Mouse (Mus musculus) olfactory bulb, adult 2 months (tissue): ENCODE measurements around the gene Got1. TPM values are rescaled to one million over a fixed set of nuclear protein-coding genes. Genes with fewer than 3 reads are reported as not detected.
A peak's percentile ranks its signal among the peaks of the same experiment; 100 is the strongest.

Experiments used
- H3K27ac ChIP-seq: fragments of 200-500 bp; 2 replicates; pipeline ENCODE4 v1.5.1; 2012; ENCODE audit warnings: low read depth, low read length; ENCODE audit not compliant: insufficient read depth
- H3K4me1 ChIP-seq: fragments of 200-500 bp; 2 replicates; pipeline ENCODE4 v1.6.1; 2012; ENCODE audit warnings: low read length; ENCODE audit not compliant: control insufficient read depth, insufficient read depth
- H3K4me3 ChIP-seq: fragments of 200-500 bp; 2 replicates; pipeline ENCODE4 v1.5.1; 2012; ENCODE audit warnings: mild to moderate bottlenecking, low read depth, low read length, moderate library complexity; ENCODE audit not compliant: insufficient read depth
- CTCF ChIP-seq: fragments of 200-500 bp; IDR thresholded peaks from 2 replicates; pipeline ENCODE4 v1.5.1; 2012; ENCODE audit warnings: low read depth, mild to moderate bottlenecking, low read length, moderate library complexity; ENCODE audit not compliant: insufficient read depth
- POLR2A ChIP-seq: fragments of 200-500 bp; IDR thresholded peaks from 2 replicates; pipeline ENCODE4 v1.6.1; 2012; ENCODE audit warnings: mild to moderate bottlenecking, low read depth, low read length, moderate library complexity; ENCODE audit not compliant: insufficient read depth
- WGBS: fragments of 180-500 bp; shearing (Covaris S2); methylation state at CpG from one replicate; pipeline ENCODE4 v1.1.7; 2018; 5-methylcytosine and 5-hydroxymethylcytosine counted together
- polyA plus RNA-seq: library from polyadenylated mRNA; stranded (reverse); fragments of >200 nt; gene quantifications from 2 replicates; pipeline ENCODE4 v1.2.4, GENCODE M21; 2012; ENCODE audit warnings: low replicate concordance; ENCODE audit not compliant: missing spikeins, insufficient read depth, insufficient read length

Gene Got1
- polyA plus RNA-seq, 1 experiment = not detected

DNA sequence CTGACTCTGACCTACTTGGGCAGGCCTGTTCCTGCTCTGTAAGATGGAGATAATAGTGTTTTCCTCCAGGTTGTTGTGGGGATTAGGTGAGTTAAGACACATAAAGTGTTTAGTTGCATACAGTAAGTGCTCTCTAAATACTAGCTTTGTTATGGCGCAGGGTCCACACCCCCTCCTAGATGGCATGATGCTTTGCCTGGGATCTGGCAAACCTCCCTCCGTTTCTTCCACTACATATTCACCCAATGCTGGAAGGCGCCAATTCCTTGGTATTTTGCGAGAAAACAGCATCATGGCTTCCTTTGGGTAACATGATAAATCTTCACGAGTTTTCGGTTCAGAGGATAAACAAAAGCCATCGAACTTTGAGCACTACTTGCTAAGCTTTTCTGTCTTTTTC lies 1.2 kb upstream of the Got1 start:
- H3K27ac ChIP-seq = peak overlapping the region; percentile 98
- 72% methylated on average over 7 of the region's 7 CpGs for WGBS
- TF ChIP-seq POLR2A (no peak), CTCF (no peak)

DNA sequence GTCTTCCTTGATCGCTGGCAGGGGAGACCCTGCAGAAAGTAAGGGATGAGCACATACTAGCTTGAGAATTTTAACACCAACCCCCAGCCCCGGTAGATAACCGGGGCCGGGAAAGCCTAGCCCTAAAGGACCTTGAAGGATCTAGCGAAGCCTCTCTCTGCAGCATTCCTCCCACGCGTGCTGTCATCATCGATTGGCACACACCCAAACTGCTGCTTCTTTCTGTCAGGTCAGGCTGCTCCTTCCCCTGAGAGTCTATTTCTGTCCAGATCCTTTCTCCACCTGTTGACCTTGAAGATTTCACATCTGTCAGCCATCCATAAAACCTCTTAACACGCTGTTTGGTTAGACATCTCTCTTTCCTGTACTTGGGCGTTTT lies 688 bp upstream of the Got1 start:
- TF ChIP-seq CTCF = no peak
- no peak for TF ChIP-seq POLR2A
- peak overlapping the region; percentile 62 for H3K4me3 ChIP-seq
- H3K4me1 ChIP-seq = peaks cover 13% of the 10 kb centered on the region
- 9% methylated on average over 10 of the region's 10 CpGs for WGBS
- peak overlapping the region; percentile 98 for H3K27ac ChIP-seq

More for the DNA sequence above, 1.2 kb upstream of the Got1 start:
- no peak overlapping the region; the same call in 1 of the 2 replicates for H3K4me3 ChIP-seq
- peaks cover 9% of the 10 kb centered on the region for H3K4me1 ChIP-seq

DNA sequence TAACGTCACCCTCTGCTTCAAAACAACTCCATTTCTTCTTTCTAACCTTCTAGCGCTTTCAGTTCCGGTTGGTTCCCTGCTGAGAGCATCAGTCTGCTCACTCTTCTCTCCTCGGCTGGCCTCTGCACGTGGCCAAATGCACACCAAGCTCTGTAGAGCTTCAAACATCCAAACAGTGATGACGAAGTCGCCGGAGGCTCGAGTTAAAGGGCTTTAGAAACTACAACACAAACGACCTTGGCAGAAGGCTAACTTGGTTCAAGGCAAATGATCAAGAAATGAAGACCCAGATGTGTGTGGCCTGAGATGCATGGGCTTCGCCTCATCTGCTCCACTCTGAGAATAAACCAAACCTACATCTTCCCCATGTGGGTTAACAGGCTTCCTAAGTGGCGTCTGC lies 854 bp downstream of the Got1 start:
- H3K27ac ChIP-seq = peak overlapping the region; percentile 97
- H3K4me3 ChIP-seq = peak overlapping the region; percentile 97
- TF ChIP-seq POLR2A = no peak
- no peak for TF ChIP-seq CTCF
- 2% methylated on average over 12 of the region's 12 CpGs for WGBS
- peaks cover 22% of the 10 kb centered on the region for H3K4me1 ChIP-seq

DNA sequence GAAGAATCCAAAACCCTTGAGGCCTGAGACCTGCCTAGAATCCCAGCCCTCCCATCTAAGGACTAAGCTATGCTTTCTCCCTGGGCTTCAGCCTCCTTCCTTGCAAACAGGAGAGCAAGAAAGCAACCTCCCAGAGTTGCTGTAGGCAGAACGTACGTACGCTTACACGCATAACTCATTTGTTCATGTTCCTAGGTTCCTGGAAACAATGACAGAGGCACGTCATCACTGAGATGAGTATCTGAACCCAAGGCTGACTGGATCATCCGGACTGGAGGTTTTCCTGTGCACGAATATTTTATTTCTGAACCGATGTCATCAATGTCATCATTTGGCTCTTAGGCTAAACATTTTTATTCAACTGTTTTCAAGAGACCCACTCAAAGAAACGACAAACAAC lies 2.4 kb downstream of the Got1 start:
- Histone ChIP-seq H3K4me1 (peaks cover 26% of the 10 kb centered on the region), H3K4me3 (peak overlapping the region; percentile 28)

DNA sequence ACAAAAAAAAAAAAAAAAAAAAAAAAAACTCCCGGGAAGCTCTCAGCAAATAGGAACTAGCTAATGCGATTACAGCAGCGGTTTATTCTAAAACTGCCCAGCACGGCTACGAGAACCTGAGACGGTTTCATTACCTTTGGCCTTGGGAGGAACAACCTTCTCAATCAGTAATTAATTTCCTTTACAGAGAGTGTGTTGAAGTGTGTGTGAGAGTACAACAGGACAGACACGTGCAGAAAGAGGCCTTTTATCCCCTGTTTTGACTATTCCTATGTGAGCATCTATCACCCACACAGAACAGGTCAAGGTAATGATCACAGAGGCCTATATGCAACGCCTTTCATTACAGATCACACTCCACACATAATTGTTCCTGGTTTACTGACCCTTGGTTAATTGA lies 3.0 kb downstream of the Got1 start:
- 11% methylated on average over 8 of the region's 8 CpGs for WGBS
- Histone ChIP-seq H3K27ac (no peak overlapping the region), H3K4me1 (peaks cover 28% of the 10 kb centered on the region), H3K4me3 (no peak overlapping the region)
- TF ChIP-seq CTCF (no peak), POLR2A (no peak)

More for the DNA sequence above, 2.4 kb downstream of the Got1 start:
- 45% methylated on average over 9 of the region's 9 CpGs for WGBS
- TF ChIP-seq POLR2A = no peak
- TF ChIP-seq CTCF = no peak
- H3K27ac ChIP-seq = no peak overlapping the region

DNA sequence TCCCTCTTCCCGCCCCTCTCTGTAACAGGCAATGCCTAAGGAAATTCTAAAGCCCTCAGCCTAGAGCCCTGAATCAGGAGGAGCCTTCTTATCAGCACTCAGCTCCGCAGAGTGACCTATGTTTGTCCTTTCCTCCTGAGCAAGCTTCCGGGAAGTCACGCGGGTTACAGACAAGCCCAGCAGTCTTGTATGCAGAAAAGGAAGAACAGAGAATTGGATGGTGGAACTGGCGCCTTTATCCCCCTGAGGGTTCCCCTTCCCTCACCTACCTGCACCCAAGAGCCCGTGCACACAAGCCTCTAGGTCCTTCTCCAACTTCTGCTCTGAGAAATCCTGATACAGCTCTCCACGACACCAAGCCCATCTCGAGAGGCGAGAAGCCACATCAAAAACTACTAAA lies 4.0 kb downstream of the Got1 start:
- Histone ChIP-seq H3K4me1 (peaks cover 36% of the 10 kb centered on the region), H3K27ac (0 out of 2 replicates have a peak overlapping the region, but pooled peaks have one; percentile 8), H3K4me3 (peak overlapping the region; percentile 27; the same call in 1 of the 2 replicates)
- WGBS = 46% methylated on average over 10 of the region's 10 CpGs
- TF ChIP-seq CTCF (no peak), POLR2A (no peak)

DNA sequence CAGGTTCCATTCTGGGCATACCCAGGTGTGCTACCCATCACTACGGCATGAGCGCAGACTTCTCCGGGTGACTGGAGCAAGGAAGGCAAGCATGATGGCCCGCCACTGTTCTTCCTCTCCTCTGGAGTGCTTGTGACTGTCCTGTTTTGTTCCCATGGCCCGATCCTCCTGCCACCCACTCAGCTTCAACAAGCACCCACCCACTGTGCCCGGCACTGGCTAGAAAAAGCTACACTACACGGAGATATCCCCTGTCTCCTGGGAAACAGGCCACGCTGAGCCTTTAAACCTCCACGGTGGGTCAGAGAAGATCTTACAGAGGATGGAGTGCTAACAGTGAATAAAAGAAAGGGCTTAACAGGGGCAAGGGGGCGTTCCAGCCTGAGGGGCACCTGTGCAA lies 5.2 kb downstream of the Got1 start:
- 39% methylated on average over 10 of the region's 10 CpGs for WGBS
- TF ChIP-seq POLR2A = no peak
- TF ChIP-seq CTCF = no peak
- H3K4me3 ChIP-seq = peak overlapping the region; percentile 16; the same call in 1 of the 2 replicates
- peaks cover 36% of the 10 kb centered on the region for H3K4me1 ChIP-seq
- no peak overlapping the region for H3K27ac ChIP-seq

DNA sequence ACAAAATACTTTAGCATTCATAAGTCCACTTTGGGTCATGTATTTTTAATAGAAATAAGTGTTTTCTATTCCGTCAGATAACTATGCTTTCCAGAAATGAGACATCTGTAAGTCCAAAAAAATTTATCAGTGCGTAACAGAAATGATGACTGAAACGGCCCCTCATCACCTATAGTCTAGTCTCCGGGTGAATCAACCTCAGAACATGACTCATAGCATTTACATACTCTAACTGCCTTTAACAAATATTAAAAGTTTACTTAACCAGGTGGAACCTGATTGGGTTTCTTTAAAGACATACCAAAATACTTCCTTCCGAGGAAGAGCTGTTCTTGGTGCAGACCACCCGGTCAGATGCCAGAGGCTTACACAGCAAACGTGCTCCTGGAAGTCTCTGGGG lies 6.1 kb downstream of the Got1 start:
- Histone ChIP-seq H3K27ac (no peak overlapping the region), H3K4me3 (no peak overlapping the region), H3K4me1 (peaks cover 36% of the 10 kb centered on the region)
- WGBS = 61% methylated on average over 7 of the region's 7 CpGs
- TF ChIP-seq POLR2A (no peak), CTCF (no peak)

DNA sequence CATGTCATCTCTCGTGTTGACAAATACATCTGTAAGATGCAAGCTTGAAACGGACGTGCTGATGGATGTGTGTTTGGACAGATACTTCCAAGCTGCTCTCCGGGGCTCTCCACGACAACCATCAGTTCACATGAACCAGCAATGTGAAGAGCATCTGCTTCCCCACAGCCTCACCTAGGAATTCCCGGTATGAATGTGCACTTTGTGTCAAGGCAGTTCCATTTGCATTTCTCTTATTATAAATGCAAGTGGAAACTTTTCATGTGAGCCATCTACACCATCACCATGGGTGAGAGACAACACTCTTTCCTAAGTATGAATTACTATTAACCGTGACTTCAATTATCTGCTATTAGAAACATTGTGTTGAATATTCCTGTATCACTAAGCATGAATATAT lies 6.6 kb downstream of the Got1 start:
- TF ChIP-seq POLR2A = no peak
- no peak for TF ChIP-seq CTCF
- H3K4me1 ChIP-seq = peaks cover 36% of the 10 kb centered on the region
- H3K27ac ChIP-seq = no peak overlapping the region
- no peak overlapping the region for H3K4me3 ChIP-seq
- WGBS = 38% methylated on average over 7 of the region's 7 CpGs

DNA sequence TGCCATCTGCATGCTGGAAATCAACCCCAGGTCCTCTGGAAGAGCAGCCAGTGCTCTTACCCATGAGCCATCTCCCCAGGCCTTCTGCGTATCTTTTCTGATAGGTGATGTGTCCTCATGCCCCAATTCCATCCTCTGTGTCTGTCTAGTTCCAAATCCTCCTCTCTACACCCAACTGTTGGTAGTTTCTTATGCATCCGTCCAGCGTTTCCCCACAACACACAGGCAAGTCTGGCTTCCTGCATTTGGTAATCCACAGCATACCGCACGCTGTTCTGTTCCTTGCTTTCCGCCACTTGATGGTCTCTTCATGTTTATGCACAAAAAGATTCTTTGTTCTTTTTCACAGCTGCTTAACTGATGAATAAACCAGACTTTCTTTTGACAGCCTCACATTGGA lies 7.1 kb downstream of the Got1 start:
- Histone ChIP-seq H3K4me1 (peaks cover 38% of the 10 kb centered on the region), H3K4me3 (no peak overlapping the region), H3K27ac (peak overlapping the region; percentile 53; the same call in 1 of the 2 replicates)
- TF ChIP-seq POLR2A (no peak), CTCF (no peak)
- 44% methylated on average over 6 of the region's 6 CpGs for WGBS
